Mouse (Mus musculus) layer of hippocampus, adult 8-10 months (tissue): ENCODE results near the gene Smad3. TPM values are rescaled to one million over a fixed set of nuclear protein-coding genes. Genes with fewer than 3 reads are reported as not detected.
A peak's percentile ranks its signal among the peaks of the same experiment; 100 is the strongest.

Source experiments
- DNase-seq, 2 experiments: peaks; one replicate each; pipeline ENCODE4 v3.0.0; 2022; ENCODE audit warnings: low spot score in 2 of 2
- total RNA-seq, 4 experiments: library from RNA; stranded (reverse); gene quantifications; 2 replicates each; pipeline ENCODE4 v1.2.4; 2022

The Smad3 gene
- total RNA-seq, 4 experiments from 2014 or later, result 48.8 to 57.3 (median 53.6) TPM

DNA sequence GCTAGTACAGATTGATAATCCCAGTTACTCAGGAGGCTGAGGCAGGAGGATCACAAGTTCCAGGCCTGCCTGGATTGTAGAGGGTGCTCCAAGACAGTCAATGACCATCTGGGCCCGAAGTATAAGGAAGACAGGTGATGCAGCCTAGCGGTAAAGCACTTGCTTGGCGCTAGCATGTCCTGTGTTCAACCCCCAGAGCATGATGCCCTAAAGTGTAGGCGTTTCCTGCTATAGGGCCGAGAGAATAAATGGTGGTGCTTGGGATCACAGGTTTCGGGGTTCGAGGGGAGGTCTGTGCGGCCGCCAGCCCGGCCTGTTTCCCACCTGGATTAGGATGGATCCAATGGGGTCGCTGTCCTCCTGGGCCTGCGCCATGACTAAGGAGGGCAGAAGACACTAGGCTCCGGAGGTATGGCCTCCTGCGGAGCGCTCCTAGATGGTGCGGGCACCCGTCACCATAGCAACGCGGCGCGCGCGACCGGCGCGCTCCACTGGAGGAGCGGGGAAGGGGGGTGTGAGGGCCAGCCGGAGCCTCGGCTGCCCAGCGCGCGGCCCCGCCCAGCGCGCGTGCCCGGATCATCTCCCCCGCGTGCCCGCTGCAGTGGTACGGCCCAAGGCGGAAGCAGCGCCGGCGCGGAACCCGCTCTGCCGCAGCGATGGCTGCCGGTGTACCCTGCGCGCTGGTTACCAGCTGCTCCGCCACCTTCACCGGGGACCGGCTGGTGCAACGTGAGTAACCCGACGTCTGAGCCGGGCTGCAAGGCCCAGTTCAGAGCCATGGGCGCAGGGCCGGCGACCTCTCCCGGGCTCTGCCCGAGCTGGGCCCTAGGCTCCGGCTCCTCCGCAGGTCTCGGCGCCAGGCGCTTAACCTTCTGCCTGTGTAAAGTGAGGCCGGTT, 155.5 kb downstream of the Smad3 start, which contains the start of the genes Iqch and Aagab:
TSS of gene Iqch (minus strand) at position 451 of the 897 bp plus-strand sequence.
TSS of gene Aagab (plus strand) at position 618 of the 897 bp plus-strand sequence.
- peak; percentile 92 to 95 for DNase-seq

Other genes starting within 250 kb of the Smad3 start
- gene Iqch, start 155.5 kb downstream of the Smad3 start, total RNA-seq, result under 1 TPM in 1 of 4 experiments, not detected in 3; 0.18 TPM
- gene Aagab, start 155.3 kb downstream of the Smad3 start, total RNA-seq, result 10 to 100 TPM; 50.0 to 62.6 (median 61.7) TPM